Mouse (Mus musculus): ENCODE results near the gene Dbh.

The Dbh gene

GRCm38 (mm10) chr2:27164796-27165590, at the start of gene Dbh:
Gene Dbh (plus strand): TSS chr2:27165233.
- DNase-seq (ENCODE audit: low spot score) = no peak

DNA sequence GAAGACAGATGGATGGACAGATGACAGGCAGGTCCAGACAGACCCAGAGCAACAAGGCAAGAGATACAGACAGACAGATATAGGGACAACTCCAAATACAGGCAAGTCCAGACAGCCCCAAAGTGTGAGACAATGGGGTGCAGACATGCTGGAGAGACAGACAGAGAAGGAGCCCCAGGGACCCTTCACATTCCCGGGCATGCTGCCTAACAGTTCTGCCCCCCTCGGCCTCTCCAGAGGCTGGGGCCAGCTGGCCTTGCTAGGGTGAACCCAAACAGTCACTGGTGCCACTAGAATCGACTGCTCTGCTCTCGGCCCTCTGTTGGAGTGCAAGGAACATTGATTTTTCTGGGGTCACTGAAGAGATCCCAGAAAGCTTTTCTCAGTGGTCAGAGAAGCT, 46.6 kb upstream of the Dbh start:
- DNase-seq (ENCODE audit: low spot score) = no peak

- DNase-seq (ENCODE audit: low spot score) = no peak
Measured at GRCm38 (mm10) chr2:27119766-27120165, 45.3 kb upstream of the Dbh start.

DNA sequence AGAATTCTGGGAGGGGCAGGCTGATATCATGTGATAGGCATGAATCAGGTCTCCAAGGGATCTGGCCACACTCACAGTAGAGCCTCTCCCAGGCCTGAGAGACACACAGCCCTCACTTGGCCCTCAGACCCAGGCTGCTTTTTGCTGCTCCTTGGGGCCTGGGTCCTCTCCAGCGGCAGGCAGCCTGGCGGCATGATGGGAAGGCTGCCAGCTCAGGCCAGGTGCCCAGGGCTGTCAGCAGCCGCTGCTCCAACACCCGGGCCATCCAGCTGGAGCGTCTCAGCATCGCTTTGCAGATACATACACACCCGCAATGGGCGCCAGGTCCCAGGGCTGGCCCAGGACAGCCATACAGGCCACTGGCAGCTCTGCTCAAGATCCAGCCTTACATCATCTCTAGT, 44.8 kb upstream of the Dbh start:
- no peak for DNase-seq (ENCODE audit: low spot score)

- DNase-seq (ENCODE audit: low spot score) = peak; percentile 61
Measured at GRCm38 (mm10) chr2:27121626-27122355, 43.2 kb upstream of the Dbh start.

- peak; percentile 46 for DNase-seq (ENCODE audit: low spot score)
Measured at GRCm38 (mm10) chr2:27122578-27122977, 42.5 kb upstream of the Dbh start.

- no peak for DNase-seq (ENCODE audit: low spot score)
Measured at GRCm38 (mm10) chr2:27123121-27123520, 41.9 kb upstream of the Dbh start.

DNA sequence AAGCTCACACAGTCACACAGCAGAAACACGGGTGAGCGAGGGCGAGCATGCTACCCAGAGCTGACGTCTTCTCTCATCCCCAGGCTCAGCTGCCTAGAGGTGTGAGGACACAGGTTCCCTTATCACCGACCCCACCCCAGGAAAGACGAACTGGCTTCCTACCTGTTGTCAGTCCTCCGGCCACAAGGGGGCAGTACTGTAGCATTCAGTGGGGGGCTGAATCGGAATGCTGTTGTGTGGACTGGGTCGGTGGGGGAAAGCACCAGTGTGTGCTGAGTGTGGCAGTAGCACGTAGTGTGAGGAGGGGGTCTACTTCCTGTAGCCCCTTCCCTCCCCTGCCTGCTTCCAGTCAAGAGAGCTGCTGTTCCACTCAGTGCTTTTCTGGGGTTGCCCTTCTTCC, 39.1 kb upstream of the Dbh start:
- DNase-seq (ENCODE audit: low spot score) = peak; percentile 58

DNA sequence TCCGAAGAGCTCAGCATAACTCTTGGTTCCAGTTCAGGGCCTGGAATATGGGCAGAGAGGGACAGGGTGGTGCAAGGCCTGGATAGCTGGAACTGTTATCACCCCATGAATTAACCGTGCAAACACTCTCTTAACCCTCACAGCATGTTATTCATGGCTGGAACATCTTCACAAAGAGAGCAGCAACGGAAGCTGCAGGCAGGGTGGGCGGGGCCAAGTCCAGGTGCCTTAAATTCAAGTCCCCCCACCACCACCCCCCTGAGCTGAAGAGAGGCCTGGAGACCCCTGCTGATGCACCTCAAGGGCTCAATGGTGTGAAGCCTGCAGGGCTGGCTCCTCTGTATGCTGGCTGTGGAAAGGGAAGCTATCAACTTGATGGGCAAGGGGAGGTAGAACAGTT, 38.5 kb upstream of the Dbh start:
- DNase-seq (ENCODE audit: low spot score) = no peak

GRCm38 (mm10) chr2:27128990-27129389, 36.0 kb upstream of the Dbh start:
- no peak for DNase-seq (ENCODE audit: low spot score)

- DNase-seq (ENCODE audit: low spot score) = no peak
Measured at GRCm38 (mm10) chr2:27135935-27136334, 29.1 kb upstream of the Dbh start.

DNA sequence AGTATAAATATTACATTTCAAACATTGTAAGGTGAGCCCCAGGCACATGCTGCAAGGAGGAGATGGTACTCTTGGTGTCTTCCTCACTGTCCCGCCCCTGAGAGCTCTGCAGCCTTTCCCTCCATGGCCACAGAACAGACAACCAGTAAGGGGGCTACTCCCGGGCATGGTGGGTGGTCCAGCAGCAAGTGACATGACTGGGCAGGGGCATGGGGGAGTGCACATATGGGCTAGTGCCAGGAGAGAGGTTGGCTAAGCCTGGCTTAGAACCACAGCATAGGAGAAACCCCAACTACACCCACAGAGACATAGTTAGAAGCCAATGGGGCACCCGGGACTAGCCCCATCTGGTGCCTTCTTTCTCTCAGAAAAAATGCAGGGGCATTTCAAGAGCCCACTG, 28.7 kb upstream of the Dbh start:
- DNase-seq (ENCODE audit: low spot score) = no peak

- no peak for DNase-seq (ENCODE audit: low spot score)
Measured at GRCm38 (mm10) chr2:27136789-27137188, 28.2 kb upstream of the Dbh start.

DNA sequence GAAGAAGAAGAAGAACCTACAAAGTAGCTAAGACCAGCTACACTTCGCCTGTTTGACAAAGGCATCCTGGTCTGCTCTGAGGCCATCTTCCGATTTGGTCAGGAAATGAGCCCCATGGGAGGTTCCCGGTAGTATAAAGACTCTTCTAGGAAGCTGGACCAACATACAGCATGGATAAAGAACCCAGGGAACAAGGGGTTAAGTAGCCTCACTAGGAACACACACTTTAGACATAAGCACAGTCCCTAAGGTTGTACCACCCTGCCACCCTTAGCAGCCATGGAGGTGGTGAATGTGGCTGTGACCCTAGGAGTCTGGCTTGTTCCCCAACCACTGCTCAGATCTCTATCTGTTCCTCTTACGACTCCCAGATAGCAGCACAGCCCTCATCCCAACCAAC, 26.7 kb upstream of the Dbh start:
- no peak for DNase-seq (ENCODE audit: low spot score)

DNA sequence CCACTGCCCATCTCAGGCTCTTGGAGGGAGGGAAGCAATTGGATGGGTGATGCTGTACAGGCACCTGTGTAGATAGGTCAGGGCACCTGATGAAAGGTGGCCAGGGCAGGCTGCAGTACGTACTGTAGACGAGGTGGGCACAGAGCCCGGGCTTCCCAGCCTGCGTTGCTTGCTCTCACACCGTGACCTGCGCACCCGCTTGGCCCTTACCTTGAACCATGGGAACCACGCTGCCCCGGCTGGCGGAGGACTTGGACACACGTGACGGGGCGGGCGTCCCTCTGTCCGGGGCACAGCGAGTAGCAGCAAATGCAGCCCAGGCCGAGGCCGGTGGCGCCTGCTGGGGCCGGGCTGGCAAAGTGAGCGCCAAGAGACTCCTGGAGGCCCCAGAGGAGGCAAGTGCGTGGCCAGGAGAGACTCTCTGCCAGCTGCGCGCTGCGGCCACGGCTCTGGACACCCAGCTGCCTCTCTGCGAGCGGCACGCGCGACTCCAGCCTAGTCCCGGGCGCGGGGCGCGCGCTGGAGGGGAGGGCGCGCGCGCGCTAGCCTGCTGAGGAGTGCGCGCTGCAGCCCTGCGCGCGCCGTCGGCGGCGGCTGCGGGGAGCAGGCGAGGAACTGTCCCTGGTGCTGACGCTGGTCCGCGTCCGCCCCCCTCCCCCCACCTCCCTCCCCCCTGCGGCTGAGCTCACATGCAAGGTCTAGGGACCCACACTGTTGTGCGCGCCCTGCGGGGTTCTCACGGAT, 22.9 kb upstream of the Dbh start, which contains the start of gene Fam163b:
Gene Fam163b, minus strand, starts transcription at position 542 of the 744 bp plus-strand sequence.
- peak; percentile 76 for DNase-seq (ENCODE audit: low spot score)

DNA sequence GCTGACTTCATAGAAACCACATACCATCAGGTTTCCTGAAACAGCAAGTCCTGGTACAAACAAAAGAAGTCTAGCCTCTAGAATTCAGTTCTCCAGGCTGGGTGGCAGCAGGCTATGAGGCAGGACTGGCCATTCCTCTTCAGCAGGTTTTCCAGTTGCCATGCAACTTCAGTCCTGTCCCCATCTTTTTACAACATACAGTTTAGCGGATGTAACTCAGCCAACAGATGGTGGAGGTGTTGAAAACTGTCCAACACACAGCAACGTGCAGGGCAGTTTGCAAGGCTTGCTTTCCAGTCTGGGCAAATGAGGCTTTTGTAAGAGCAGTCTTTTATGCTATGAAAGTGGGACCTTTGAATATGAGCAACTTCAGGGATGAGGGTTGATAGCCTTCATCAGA, 20.1 kb upstream of the Dbh start:
- no peak for DNase-seq (ENCODE audit: low spot score)

GRCm38 (mm10) chr2:27146840-27147239, 18.2 kb upstream of the Dbh start:
- no peak for DNase-seq (ENCODE audit: low spot score)

- peak; percentile 19 for DNase-seq (ENCODE audit: low spot score)
Measured at GRCm38 (mm10) chr2:27149457-27149856, 15.6 kb upstream of the Dbh start.

GRCm38 (mm10) chr2:27154466-27155185, 10.4 kb upstream of the Dbh start:
- no peak for DNase-seq (ENCODE audit: low spot score)

GRCm38 (mm10) chr2:27156596-27156995, 8.4 kb upstream of the Dbh start:
- DNase-seq (ENCODE audit: low spot score) = no peak

GRCm38 (mm10) chr2:27161526-27161925, 3.5 kb upstream of the Dbh start:
- DNase-seq (ENCODE audit: low spot score) = no peak

DNA sequence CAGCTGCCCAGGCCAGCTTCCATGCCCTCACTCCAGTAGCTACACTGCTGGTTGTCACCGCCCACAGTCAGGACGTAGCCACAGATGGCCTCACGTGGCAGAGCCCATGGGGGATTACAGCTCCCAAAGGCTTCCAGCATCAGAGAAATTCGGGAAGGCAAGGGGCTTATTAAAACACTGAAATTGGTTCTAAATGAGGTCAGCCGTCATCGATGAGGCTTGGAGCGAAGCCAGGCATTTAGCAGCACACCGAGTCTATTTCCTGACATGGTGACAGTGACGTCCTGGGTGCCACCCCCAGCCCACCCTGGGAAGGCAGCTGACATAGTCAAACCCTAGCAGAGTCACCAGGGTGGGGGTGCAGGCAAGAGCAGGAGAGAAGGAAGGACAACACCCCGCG, 2.4 kb upstream of the Dbh start:
- no peak for DNase-seq (ENCODE audit: low spot score)
